Mouse (Mus musculus): Measurements from ENCODE around the gene Prr13.

DNA sequence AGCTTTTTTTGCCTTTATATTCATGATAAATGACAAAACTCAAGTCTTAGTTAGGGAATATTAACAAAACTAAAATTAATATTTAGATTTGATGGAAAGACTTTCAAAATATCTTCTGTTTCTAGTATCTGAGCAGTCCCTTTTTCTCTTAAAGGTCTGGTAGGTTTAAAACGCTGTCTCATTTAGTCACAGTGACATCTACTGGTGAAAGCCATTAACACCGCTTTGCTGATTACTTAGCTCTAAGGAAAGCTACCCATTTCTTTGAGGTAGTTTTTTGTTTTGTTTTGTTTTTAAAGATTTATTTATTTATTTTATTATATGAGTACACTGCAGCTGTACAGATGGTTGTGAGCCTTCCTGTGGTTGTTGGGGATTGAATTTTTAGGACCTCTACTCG, 37.4 kb upstream of the Prr13 start:
- no peak for TF ChIP-seq POLR2A (IDR thresholded peaks at IDR 0.05; ENCODE audit: control insufficient read depth, low read depth, low read length)
- TF ChIP-seq CTCF (IDR thresholded peaks at IDR 0.05; ENCODE audit: control insufficient read depth, insufficient read depth, insufficient replicate concordance, low read depth, low read length) = no peak

All from testis, adult 2 months (tissue).